Mouse (Mus musculus) left cerebral cortex, postnatal 14 days (tissue): ENCODE measurements at regions not wholly inside any gene's neighbourhood (a gene's known extent, or its start where the extent isn't known, plus 50 kb on each side); places are given as distances from the start of the nearest gene placed in this dataset.

Source experiments
- DNase-seq, 2 experiments: peaks; one replicate each; pipeline ENCODE4 v3.0.0; 2021 to 2022; ENCODE audit warnings: low spot score in 2 of 2, mixed read lengths in 1 of 2
- intact Hi-C: fragments of 180-260 bp; cut with DNase I; formaldehyde crosslinking; loops from one replicate; pipeline ENCODE4 v1.15.1; 2025

GRCm38 (mm10) chr4:153233762-153234161 lies 248.8 kb downstream of the Ajap1 start:
- DNase-seq, result no peak
- intact Hi-C loops, result no loop called here

- DNase-seq, result no peak
- intact Hi-C loops, result no loop called here
Observed at GRCm38 (mm10) chr4:153229221-153229620, 253.4 kb downstream of the Ajap1 start.

GRCm38 (mm10) chr4:153227680-153228420 lies 254.8 kb downstream of the Ajap1 start:
- intact Hi-C loops, result no loop called here
- DNase-seq, result no peak

- DNase-seq, result no peak
- intact Hi-C loops, result no loop called here
Observed at GRCm38 (mm10) chr4:153224618-153225177, 257.9 kb downstream of the Ajap1 start.

GRCm38 (mm10) chr4:153223019-153223418 lies 259.6 kb downstream of the Ajap1 start:
- intact Hi-C loops, result no loop called here
- DNase-seq, result no peak

GRCm38 (mm10) chr4:153220485-153220884 lies 262.1 kb downstream of the Ajap1 start:
- DNase-seq, result no peak
- intact Hi-C loops, result no loop called here

GRCm38 (mm10) chr4:153220074-153220473 lies 262.5 kb downstream of the Ajap1 start:
- peak; percentile 46 to 68 for DNase-seq
- intact Hi-C loops, result no loop called here

- intact Hi-C loops, result no loop called here
- no peak for DNase-seq
Observed at GRCm38 (mm10) chr4:153217541-153217980, 265.1 kb downstream of the Ajap1 start.

- DNase-seq, result no peak
- intact Hi-C loops, result no loop called here
Observed at GRCm38 (mm10) chr4:153212095-153212494, 270.5 kb downstream of the Ajap1 start.

GRCm38 (mm10) chr4:153208822-153209221 lies 273.8 kb downstream of the Ajap1 start:
- no peak for DNase-seq

GRCm38 (mm10) chr4:153208215-153208614 lies 274.4 kb downstream of the Ajap1 start:
- DNase-seq, result no peak
- intact Hi-C loops, result no loop called here

More at GRCm38 (mm10) chr4:153208822-153209221, 273.8 kb downstream of the Ajap1 start:
- intact Hi-C loops, result no loop called here

- DNase-seq, result no peak
Observed at GRCm38 (mm10) chr4:153207578-153208102, 275.0 kb downstream of the Ajap1 start.

GRCm38 (mm10) chr4:153206789-153207457 lies 275.7 kb downstream of the Ajap1 start:
- no peak for DNase-seq
- intact Hi-C loops, result no loop called here

More at GRCm38 (mm10) chr4:153207578-153208102, 275.0 kb downstream of the Ajap1 start:
- intact Hi-C loops, result no loop called here

GRCm38 (mm10) chr4:153204764-153205163 lies 277.8 kb downstream of the Ajap1 start:
- intact Hi-C loops, result no loop called here

GRCm38 (mm10) chr4:153200799-153201770 lies 281.5 kb downstream of the Ajap1 start:
- intact Hi-C loops, result no loop called here
- no peak for DNase-seq

More at GRCm38 (mm10) chr4:153204764-153205163, 277.8 kb downstream of the Ajap1 start:
- DNase-seq, result no peak

- DNase-seq, result no peak
- intact Hi-C loops, result no loop called here
Observed at GRCm38 (mm10) chr4:153189485-153189884, 293.1 kb downstream of the Ajap1 start.

- no peak for DNase-seq
- intact Hi-C loops, result no loop called here
Observed at GRCm38 (mm10) chr4:153188504-153189031, 294.0 kb downstream of the Ajap1 start.

GRCm38 (mm10) chr4:153187959-153188503 lies 294.6 kb downstream of the Ajap1 start:
- intact Hi-C loops, result no loop called here
- DNase-seq, result no peak
